Mouse (Mus musculus) small intestine, adult 2 months (tissue): ENCODE results near the gene Tcf12. TPM values are rescaled to one million over a fixed set of nuclear protein-coding genes. Genes with fewer than 3 reads are reported as not detected.

Source experiments
- H3K27ac ChIP-seq: fragments of 200-500 bp; 2 replicates; pipeline ENCODE4 v1.5.1; 2012; ENCODE audit warnings: low read depth, low read length, control low read depth, inconsistent platforms; ENCODE audit not compliant: insufficient read depth
- H3K27me3 ChIP-seq: fragments of 200-500 bp; 2 replicates; pipeline ENCODE4 v1.6.1; 2012; ENCODE audit warnings: mild to moderate bottlenecking, moderate library complexity, low read length, inconsistent platforms; ENCODE audit not compliant: control insufficient read depth, insufficient read depth
- H3K36me3 ChIP-seq: fragments of 200-500 bp; 2 replicates; pipeline ENCODE4 v1.6.1; 2012; ENCODE audit warnings: mild to moderate bottlenecking, low read length, control low read depth, inconsistent platforms; ENCODE audit not compliant: control insufficient read depth, insufficient read depth
- H3K4me1 ChIP-seq: fragments of 200-500 bp; 2 replicates; pipeline ENCODE4 v1.6.1; 2012; ENCODE audit warnings: low read length, inconsistent platforms, mixed read lengths; ENCODE audit not compliant: control insufficient read depth, insufficient read depth, insufficient read length
- H3K4me3 ChIP-seq: fragments of 200-500 bp; 2 replicates; pipeline ENCODE4 v1.5.1; 2012; ENCODE audit warnings: low read depth, mild to moderate bottlenecking, control low read depth, inconsistent platforms, low read length, moderate library complexity
- CTCF ChIP-seq: fragments of 200-500 bp; IDR thresholded peaks from 2 replicates; pipeline ENCODE4 v1.5.1; 2012; ENCODE audit warnings: low read depth, mild to moderate bottlenecking, control low read depth, inconsistent platforms, low read length, moderate library complexity, mixed read lengths; ENCODE audit not compliant: insufficient replicate concordance, insufficient read length; ENCODE audit errors: extremely low read depth
- POLR2A ChIP-seq: fragments of 200-500 bp; IDR thresholded peaks from 2 replicates; pipeline ENCODE4 v1.6.1; 2012; ENCODE audit warnings: low read depth, mild to moderate bottlenecking, control low read depth, inconsistent platforms, low read length, moderate library complexity
- WGBS: fragments of 180-500 bp; shearing (Covaris S2); methylation state at CpG from one replicate; pipeline ENCODE4 v1.1.7; 2018; 5-methylcytosine and 5-hydroxymethylcytosine counted together
- polyA plus RNA-seq: library from polyadenylated mRNA; depleted of rRNA; stranded (reverse); fragments of >200 nt; gene quantifications from 2 replicates; pipeline ENCODE4 v1.2.3, GENCODE M21; 2012

The Tcf12 gene
- polyA plus RNA-seq, 1 experiment = 30.2 TPM

DNA sequence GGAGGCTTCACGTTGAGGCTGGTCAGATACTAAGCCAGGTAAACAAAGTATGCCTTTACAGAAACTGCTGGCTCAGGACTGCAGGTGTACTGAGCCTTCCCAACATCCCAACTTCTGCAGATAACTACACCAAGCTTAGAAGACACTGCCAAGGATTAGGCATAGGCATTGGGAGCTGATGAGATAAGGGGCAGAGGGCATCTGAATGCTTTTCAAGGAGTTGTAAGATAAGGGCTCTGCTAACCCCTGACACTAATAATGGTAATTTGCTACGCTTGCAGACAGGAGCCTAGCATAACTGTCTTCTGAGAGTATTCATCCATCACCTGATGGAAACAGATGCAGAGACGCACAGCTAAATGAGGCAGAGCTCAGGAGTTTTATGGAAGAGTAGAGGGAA, 257.8 kb downstream of the Tcf12 start:
- TF ChIP-seq POLR2A (no peak), CTCF (no peak)
- Histone ChIP-seq H3K4me1 (no peaks in the 10 kb centered on the region), H3K4me3 (no peak overlapping the region), H3K36me3 (peaks cover 46% of the 10 kb centered on the region), H3K27me3 (no peaks in the 10 kb centered on the region), H3K27ac (no peak overlapping the region)
- 81% methylated on average over 3 of the region's 3 CpGs for WGBS

DNA sequence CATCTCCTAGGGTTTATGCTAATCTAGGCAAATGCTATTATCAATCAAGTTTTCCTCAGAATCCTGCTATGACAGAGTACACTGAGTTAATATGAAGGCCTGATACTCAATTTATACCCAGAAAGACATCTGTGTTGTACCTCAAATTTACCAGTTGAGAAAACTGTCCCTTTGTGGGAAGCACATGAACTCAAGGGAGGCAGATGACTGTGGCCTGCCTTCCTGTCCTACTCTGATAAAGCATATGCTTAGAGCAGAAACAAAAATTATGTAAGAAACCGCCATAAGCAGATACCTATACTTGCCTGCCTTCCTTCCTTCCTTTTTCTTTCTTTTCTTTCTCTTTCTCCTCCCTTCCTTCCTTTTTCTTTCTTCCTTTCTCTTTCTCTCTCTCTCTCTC, 261.4 kb downstream of the Tcf12 start:
- Histone ChIP-seq H3K4me1 (no peaks in the 10 kb centered on the region), H3K27me3 (no peaks in the 10 kb centered on the region), H3K36me3 (peaks cover 49% of the 10 kb centered on the region), H3K4me3 (no peak overlapping the region), H3K27ac (no peak overlapping the region)
- TF ChIP-seq POLR2A (no peak), CTCF (no peak)
- WGBS = 97% methylated on average over 1 of the region's 1 CpGs

DNA sequence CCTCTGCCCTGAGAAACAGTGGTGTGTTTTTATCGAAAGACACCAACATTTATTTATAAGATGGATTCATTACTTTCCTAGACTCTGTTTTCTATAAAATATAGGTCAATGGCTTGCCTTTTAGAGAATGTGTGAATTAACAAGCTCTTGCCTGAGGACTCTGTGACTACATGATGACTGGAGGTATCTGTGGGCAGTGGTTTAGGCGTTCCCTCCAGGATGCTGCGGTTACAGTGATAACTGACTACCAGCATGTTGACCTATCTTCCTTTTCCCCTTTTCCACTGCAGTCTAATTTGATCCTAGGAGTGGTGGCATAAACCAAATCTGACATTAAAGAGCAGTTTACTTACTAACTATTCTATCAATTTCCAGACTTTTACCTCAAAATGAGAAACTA, 263.3 kb downstream of the Tcf12 start:
- TF ChIP-seq POLR2A (no peak), CTCF (no peak)
- Histone ChIP-seq H3K4me1 (no peaks in the 10 kb centered on the region), H3K4me3 (no peak overlapping the region), H3K36me3 (peaks cover 45% of the 10 kb centered on the region), H3K27me3 (no peaks in the 10 kb centered on the region), H3K27ac (no peak overlapping the region)
- WGBS = 98% methylated on average over 3 of the region's 3 CpGs

DNA sequence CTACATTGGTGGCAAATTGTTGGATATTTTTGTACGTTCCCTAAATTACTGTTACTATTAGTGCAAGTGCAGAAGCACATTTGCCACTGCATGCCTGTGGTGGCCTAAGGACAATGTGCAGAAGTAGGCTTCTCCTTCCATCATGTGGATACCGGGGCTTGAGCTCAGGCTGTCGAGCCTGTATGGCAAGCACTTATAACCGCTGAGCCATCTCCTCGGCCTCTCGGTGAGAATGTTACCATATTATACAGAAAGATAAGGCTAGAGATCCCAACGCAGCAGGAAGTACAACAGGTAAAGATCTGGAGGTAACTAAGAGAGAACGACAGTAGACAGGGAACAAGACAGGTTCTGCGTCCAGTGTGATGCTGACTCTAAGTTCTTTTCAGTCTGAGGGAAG, 263.8 kb downstream of the Tcf12 start:
- no peaks in the 10 kb centered on the region for H3K4me1 ChIP-seq
- peaks cover 43% of the 10 kb centered on the region for H3K36me3 ChIP-seq
- TF ChIP-seq POLR2A (no peak), CTCF (no peak)
- no peak overlapping the region for H3K4me3 ChIP-seq
- no peak overlapping the region for H3K27ac ChIP-seq
- no peaks in the 10 kb centered on the region for H3K27me3 ChIP-seq
- 93% methylated on average over 9 of the region's 9 CpGs for WGBS

DNA sequence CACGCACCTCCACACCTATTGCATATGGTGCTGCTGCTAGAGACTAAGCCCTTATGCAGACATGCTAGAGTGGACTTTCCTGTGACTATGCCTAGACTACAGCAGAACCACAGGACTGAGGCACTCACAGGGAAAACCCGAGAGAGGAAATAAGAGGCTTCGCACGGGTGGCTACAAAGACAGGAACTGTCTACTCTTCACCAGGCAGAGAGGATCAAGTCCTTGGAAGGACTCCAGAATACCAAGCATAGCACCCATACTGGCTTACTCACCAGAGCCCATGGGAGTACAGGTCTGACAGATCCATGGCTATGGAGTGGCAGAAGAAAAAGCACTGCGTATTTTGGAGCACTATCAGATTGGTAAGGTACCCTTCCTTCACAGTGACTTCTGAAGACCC, 269.8 kb downstream of the Tcf12 start:
- H3K27me3 ChIP-seq = no peaks in the 10 kb centered on the region
- WGBS = 80% methylated on average over 5 of the region's 5 CpGs
- no peak overlapping the region for H3K4me3 ChIP-seq
- no peak overlapping the region for H3K27ac ChIP-seq
- peaks cover 34% of the 10 kb centered on the region for H3K36me3 ChIP-seq
- TF ChIP-seq POLR2A (no peak), CTCF (no peak)
- peaks cover 3% of the 10 kb centered on the region; the same call in 1 of the 2 replicates for H3K4me1 ChIP-seq

DNA sequence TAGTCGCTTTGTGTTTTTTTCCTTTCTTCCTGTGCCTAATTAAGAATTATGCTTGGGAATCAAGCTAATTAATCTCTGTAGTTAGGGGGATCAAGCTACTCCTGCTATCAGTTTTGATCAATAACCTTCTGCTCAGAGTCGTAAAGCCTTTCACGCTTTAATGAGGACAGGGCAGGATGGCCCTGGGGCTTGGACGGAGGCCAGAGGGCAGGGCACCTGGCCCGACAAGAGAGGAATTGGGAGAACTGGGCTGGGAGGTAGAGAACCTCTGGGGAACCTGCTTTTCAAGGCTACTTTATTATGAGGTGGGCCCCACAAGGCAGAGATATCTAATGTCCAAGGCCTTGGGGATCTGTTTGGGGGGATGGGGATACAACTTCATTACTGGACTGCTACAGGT, 274.3 kb downstream of the Tcf12 start:
- TF ChIP-seq POLR2A (no peak), CTCF (no peak)
- Histone ChIP-seq H3K27ac (peak overlapping the region; percentile 8; the same call in 1 of the 2 replicates), H3K36me3 (peaks cover 10% of the 10 kb centered on the region), H3K27me3 (no peaks in the 10 kb centered on the region), H3K4me3 (no peak overlapping the region), H3K4me1 (peaks cover 4% of the 10 kb centered on the region; the same call in 1 of the 2 replicates)
- 31% methylated on average over 5 of the region's 5 CpGs for WGBS

DNA sequence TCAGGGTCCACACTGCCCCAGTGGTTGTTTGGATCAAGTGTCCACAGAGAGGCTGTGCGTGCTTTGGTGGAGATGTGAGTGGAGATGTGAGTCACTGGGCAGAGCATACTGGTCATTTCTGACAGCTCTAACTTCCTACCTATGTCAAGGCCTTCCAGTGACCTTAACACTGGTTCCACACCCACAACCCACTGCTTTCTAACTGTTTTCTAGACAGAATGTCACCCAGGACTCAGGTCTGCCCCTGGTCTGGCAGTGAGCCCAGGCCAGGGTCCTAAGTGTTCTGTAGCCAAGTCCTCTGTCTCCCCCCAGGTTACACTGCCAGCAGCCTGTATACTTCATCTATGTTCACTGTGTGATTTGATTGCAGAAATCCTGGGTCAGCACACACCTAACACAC, 275.3 kb downstream of the Tcf12 start:
- H3K4me1 ChIP-seq = peaks cover 4% of the 10 kb centered on the region; the same call in 1 of the 2 replicates
- no peak for TF ChIP-seq POLR2A
- TF ChIP-seq CTCF = no peak
- WGBS = 94% methylated on average over 1 of the region's 1 CpGs
- peaks cover 2% of the 10 kb centered on the region; the same call in 1 of the 2 replicates for H3K36me3 ChIP-seq
- H3K4me3 ChIP-seq = no peak overlapping the region
- H3K27me3 ChIP-seq = no peaks in the 10 kb centered on the region
- H3K27ac ChIP-seq = no peak overlapping the region

DNA sequence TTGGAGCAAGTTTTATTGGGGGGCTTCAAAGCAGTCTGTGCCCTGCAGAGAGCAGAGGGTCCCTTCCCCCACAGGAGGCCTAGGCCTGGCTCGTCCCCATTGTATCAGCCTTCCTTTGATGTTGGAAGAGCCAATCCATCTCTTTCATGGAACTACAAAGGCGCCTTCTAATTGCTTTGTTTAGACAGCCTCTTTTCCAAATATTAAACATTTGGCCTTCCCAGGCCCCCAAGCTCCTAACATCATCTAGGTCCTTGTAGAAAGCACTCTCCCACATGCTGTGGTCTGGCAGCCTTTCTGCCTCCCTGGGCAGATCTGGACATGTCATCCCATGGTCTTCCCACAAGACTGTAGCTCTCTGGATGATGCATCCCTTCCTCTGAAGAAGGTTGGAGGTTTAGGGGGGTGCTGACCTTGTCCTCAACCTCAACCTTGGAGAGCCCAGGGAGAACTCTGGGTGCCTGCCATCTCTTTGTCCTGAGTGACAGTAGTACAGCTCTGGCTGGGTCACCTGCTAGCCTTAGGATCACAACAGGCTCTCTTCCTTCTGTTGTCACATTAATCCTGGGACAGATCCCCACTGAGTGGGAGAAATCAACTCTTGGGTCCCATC, 276.4 kb downstream of the Tcf12 start:
- H3K36me3 ChIP-seq = no peaks in the 10 kb centered on the region
- peaks cover 4% of the 10 kb centered on the region; the same call in 1 of the 2 replicates for H3K4me1 ChIP-seq
- no peak overlapping the region for H3K27ac ChIP-seq
- no peak for TF ChIP-seq POLR2A
- no peak for TF ChIP-seq CTCF
- 74% methylated on average over 2 of the region's 2 CpGs for WGBS
- H3K4me3 ChIP-seq = no peak overlapping the region
- no peaks in the 10 kb centered on the region for H3K27me3 ChIP-seq
